Mouse (Mus musculus): ENCODE results near the gene Sorbs1. TPM values are rescaled to one million over a fixed set of nuclear protein-coding genes. Genes with fewer than 3 reads are reported as not detected.

The Sorbs1 gene
- polyA plus RNA-seq, 1 experiment from 2014 or later: 107 TPM

DNA sequence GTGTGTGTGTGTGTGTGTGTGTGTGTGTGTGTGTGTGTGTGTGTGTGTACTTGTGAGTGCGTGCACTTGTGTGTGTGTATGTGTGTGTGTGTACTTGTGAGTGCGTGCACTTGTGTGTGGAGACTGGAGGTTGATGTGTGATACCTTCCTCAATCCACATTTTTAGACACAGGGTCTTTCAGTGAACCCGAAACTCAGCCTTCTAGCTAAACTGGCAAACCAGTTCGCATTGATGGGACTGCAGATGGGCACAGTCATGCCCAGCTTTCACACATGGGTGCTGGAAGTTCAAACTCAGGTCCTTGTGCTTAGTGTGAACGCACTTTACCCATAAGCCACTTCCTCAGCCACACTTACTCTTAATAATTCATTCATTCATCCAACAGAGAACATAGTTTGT, 265.1 kb downstream of the Sorbs1 start:
- no peak for ATAC-seq (ENCODE audit: low FRiP score, low read depth)
- Histone ChIP-seq H3K36me3 (no peaks in the 10 kb centered on the region), H3K4me2 (replicated peaks) (no peak overlapping the region), H3K9ac (no peak overlapping the region), H3K4me1 (no peaks in the 10 kb centered on the region), H3K27ac (no peak overlapping the region), H3K27me3 (replicated peaks) (no peaks in the 10 kb centered on the region), H3K9me3 (no peaks in the 10 kb centered on the region), H3K4me3 (no peak overlapping the region)
- 89% methylated on average over 5 of the region's 5 CpGs for whole genome bisulfite sequencing

GRCm38 (mm10) chr19:40247268-40247666, 266.3 kb downstream of the Sorbs1 start:
- no peak overlapping the region for H3K9ac ChIP-seq
- H3K27me3 ChIP-seq (replicated peaks): no peaks in the 10 kb centered on the region
- H3K9me3 ChIP-seq: no peaks in the 10 kb centered on the region
- H3K27ac ChIP-seq: no peak overlapping the region
- H3K4me1 ChIP-seq: no peaks in the 10 kb centered on the region
- no peak for ATAC-seq (ENCODE audit: low FRiP score, low read depth)
- H3K4me3 ChIP-seq: no peak overlapping the region
- H3K36me3 ChIP-seq: no peaks in the 10 kb centered on the region
- 60% methylated on average over 5 of the region's 5 CpGs for WGBS
- H3K4me2 ChIP-seq (replicated peaks): no peak overlapping the region

DNA sequence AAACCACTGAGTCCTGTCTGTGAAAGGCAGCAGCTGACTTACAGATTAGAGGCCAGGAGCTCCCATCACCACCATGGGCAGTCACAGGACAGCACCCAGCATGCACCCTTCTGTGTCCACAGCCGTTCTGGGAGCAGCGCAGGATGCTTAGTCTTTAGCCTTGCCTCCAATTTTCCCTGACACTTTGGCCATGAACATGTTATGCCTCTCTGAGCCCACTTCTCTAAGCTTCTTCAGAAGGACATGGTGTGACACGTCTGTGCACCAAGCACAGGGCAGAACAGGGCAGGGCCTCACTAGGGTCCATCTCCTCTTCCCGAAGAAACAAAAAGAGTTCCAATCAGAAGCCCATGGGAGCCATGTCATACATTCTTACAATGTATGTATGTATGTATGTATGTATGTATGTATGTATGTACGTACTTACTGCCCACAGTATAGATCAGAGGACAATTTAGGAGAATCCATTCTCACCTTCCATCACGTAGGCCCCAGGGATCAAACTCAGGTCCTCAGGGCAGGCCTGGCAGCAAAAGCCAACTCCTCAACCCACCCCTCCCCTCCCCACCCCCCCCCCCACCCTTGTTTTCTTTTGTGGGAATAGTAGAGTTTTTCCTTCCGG, 266.8 kb downstream of the Sorbs1 start:
- 92% methylated on average over 7 of the region's 7 CpGs for WGBS
- ATAC-seq (ENCODE audit: low FRiP score, low read depth): no peak
- H3K36me3 ChIP-seq: no peaks in the 10 kb centered on the region
- no peaks in the 10 kb centered on the region for H3K9me3 ChIP-seq
- H3K9ac ChIP-seq: no peak overlapping the region
- no peaks in the 10 kb centered on the region for H3K4me1 ChIP-seq
- no peak overlapping the region for H3K4me3 ChIP-seq
- no peak overlapping the region for H3K27ac ChIP-seq
- no peak overlapping the region for H3K4me2 ChIP-seq (replicated peaks)
- no peaks in the 10 kb centered on the region for H3K27me3 ChIP-seq (replicated peaks)

Other genes starting within 250 kb of the Sorbs1 start
- gene Pdlim1, start 241.9 kb downstream of the Sorbs1 start, polyA plus RNA-seq (2016; fragmentation: Nextera tagmentation; extraction: Ambion mirVana): 81.2 and 89.2 TPM in 2 replicates
- 76.2 and 77.5 TPM in 2 replicates for gene Aldh18a1, start 74.7 kb upstream of the Sorbs1 start, polyA plus RNA-seq (2016; fragmentation: Nextera tagmentation; extraction: Ambion mirVana)
- 11.1 and 11.7 TPM in 2 replicates for gene Tctn3, start 98.5 kb upstream of the Sorbs1 start, polyA plus RNA-seq (2016; fragmentation: Nextera tagmentation; extraction: Ambion mirVana)
- 8.7 and 10.4 TPM in 2 replicates for gene Entpd1, start 98.6 kb upstream of the Sorbs1 start, polyA plus RNA-seq (2016; fragmentation: Nextera tagmentation; extraction: Ambion mirVana)
- 0.08 and 0.32 TPM in 2 replicates for gene Cc2d2b, start 235.0 kb upstream of the Sorbs1 start, polyA plus RNA-seq (2016; fragmentation: Nextera tagmentation; extraction: Ambion mirVana)